Mouse (Mus musculus) left cerebral cortex, adult 9 months (tissue): ENCODE results near the gene Itpr3.

Experiments used
- DNase-seq, 2 experiments: peaks; one replicate each; pipeline ENCODE4 v3.0.0; 2022; ENCODE audit warnings: low spot score in 2 of 2

Itpr3 gene

DNA sequence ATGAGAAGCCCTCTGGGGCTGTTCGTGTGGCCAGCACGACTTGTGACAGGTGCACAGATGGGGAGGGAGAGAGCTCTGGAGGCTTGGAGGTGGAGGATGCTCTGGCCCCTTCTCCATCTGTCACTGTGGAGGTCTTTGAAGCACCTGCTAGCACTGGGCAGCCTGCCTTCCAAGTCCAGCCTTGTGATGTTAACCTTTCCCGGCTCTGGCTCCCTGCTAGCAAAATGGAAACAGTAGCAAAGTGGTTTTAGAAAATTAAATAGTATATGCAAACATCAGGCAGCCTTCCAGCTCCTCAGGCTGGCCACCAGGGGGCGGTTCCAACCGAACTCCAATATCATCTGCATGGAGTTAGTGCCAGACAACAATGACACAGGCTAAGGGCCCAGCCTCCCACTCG is 14.5 kb downstream of the Itpr3 start:
- no peak for DNase-seq

DNA sequence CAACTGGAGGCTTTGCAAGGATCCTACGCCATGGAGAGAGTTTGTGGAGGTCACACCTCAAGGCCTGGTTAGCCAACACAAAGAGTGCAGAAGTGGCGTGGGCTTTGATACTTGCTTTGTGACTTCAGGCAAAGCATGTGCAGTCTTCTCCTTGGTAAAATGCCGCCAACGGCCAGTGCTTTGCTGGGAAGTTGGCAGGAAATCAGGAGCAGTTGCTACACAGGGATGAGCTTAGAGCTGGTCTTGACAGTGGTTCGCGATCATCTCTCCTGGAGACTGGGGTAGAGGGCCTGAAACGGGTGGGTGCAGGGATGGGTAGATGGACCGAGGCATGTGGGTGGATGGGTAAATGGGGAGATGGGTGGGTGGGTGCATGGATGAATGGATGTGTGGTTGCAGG is 15.3 kb downstream of the Itpr3 start:
- DNase-seq = peak in 1 of 2 experiments; percentile 47

DNA sequence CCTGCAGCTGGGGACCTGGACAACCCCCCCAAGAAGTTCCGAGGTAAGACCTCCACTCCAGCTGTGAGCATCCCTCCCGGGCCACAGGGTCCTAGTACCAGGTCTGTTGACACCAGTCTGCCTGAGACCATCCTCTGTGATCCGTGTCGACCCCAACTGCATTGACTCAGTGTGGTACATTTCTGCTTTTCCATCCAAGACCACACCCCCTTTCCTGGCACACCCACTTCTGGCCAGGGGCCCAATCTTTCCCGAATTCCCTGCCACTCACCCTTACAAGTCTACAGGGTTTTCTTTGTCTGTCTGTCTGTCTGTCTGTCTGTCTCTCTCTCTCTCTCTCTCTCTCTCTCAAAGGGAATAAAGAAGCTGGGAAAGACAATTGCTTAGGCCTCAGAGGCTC is 16.0 kb downstream of the Itpr3 start:
- no peak for DNase-seq

DNA sequence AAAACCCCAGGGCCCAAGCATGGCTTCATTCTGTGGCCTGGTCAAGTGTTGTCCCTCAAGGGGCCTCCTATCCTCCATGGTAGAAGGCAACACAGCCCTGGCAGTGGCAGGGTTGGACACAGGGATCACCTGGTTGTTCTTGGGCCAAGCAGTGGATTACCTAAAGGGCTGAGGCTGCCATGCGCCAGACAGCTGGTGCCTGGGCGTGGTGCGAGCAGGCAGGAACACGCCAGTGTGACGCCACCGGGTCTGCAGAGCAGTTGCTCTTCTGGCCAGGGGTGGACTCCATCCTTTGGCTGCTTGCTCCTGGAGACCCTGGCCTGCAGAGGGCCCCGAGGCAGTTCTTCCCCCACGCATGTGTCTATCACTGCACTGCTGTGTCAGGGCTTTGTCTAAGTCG is 16.7 kb downstream of the Itpr3 start:
- no peak for DNase-seq

DNA sequence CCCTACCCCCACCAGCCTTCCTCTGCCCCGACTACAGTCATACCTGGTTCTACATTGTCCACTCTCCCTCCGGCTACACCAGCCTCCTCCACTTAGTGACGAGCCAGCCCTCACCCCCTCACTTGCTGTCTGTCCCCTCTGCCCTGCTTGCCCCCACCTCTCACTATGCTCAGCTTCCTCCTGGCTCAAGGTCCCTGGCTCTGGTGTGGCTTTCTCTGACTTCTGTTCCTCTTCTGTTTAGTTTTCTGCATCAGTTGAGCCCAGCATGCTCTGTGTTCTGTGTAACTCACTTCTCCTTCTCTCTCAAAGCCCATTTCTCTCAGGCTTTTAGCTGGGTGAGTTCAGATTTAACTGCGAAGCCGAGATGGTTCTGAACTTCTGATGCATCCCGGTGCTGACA is 17.1 kb downstream of the Itpr3 start:
- no peak for DNase-seq

DNA sequence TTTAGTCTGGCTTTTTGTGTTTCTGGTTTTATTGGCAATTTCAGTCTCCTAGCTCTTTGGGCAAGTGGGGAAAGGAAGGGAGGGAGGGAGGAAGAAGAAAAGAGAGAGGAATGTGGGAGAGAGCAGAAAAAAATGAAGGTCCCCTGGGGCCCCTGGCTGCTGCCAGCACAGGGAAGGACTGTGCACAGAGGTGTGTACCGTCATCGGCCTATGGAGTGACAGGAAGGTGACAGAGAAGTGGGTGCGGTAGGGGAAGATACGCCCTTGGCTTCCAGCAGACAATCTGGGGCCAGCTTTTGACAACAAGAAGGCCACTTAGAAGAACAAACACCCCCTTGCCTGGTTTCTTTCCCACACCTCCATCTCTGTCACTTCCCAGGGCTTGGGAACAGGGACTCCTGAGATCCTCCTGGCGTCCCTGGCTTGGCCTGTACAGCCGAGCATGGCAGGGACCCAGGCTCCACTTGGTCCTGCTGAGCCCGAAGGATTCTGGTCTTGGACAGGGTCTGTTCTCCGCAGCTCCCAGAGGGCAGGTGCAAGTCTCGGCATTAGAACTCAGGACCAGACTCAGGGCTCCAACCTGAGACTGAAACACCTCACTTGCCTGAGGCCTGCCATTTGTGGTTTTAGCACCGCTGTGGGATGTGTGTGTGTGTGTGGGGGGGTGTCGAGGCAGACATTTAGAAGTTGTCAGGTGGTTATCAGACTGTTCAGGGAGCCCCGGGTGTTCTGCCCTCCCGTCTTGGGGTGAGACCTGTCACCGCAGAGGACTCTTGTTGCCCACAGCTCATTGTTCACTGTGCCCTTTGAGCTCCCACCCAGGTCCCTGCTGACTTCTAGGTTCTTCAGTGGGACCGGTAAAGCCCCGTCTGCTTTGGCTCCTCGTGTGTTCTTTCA is 18.0 kb downstream of the Itpr3 start:
- no peak for DNase-seq

DNA sequence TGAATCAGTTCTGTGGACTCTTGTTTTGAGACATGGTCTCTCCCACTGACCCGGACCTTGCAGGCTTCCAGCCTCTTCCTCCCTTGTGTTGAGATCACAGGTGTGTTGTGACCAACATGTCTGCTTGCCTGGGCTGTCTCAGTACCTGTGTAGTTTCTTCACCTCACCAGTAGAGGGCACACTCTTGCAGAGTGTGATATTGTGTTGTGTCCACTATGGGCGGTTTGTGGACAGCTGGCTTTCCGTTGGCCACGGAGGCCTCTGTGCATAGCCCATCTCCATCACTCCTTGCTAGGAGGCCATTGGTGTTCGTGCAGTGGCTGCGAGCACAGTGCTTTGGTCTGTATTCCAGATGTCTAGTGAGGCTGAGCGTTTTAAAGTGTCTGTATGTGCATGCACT is 20.0 kb downstream of the Itpr3 start:
- no peak for DNase-seq

DNA sequence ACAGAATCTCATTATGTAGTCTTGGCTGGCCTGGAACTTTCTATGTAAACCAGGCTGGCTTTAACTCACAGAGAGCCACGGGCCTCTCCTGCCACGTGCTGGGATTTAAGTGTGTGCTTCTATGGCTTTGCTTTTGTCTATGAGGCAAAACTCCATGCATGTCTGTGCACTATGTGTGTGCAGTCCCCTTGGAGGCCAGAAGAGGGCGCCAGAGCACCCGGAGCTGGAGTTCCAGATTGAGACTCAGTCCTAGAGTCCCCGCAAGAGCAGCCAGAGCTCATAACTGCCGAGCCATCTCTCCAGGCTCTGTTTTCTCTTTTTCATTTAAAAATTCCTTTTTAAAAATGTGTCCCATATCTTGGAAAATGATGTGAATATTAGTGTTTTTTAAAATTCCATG is 20.8 kb downstream of the Itpr3 start:
- DNase-seq = no peak

DNA sequence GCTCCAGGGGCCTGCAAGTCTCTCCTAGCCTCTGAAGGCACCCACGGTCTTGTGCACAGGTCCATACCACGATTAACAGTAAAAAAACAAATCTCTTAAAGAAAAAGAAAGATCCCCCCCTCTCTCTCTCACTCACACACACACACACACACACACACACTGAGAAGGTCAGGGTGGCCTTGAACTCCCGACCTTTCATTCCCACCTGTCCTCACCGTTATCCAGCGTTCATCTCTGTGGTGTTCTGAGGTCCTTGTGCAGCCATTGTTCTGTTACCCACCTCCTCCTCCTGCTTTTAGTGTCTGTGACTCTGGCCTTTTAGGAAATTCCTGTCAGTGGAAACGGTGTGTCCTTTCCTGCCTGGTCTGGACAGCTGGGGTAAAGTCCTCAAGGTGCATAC is 21.4 kb downstream of the Itpr3 start:
- DNase-seq = no peak

DNA sequence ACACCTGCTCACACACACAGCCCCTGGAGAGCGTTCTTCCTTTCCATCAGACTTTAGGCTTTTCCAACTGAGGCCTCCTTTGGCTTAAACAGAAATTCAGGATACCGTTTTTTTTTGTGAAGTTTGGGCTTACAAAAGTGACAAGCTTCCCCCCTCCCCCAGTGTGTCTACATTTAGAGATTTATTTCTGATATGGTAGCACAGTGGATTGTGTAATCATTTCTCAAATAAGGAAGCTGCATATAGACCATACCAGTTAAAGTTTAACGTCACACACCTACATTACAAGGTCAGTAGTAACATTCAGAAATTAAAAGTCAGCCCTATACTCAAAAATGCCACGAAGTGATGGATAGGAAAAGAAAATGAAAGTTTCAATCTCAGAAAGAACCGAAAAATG is 24.8 kb downstream of the Itpr3 start:
- no peak for DNase-seq

DNA sequence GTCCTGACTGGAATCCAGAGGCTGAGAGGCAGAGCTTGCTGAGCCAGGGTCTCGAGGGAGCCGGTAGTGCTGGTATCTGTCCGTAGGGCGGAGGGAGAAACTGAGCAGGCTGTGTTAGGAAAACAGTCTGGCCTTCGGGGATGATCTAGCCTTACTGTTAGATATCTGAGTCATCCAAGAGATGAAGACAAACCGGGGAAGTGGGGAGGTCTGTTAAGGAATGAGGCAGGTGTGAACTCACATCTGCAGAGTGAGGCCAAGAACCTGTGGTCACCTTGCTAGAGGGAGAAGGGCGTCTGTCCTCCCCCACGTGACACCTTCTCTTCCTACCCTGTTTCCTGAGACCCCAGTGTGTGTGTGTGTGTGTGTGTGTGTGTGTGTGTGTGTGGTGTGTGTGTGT is 25.7 kb downstream of the Itpr3 start:
- no peak for DNase-seq

DNA sequence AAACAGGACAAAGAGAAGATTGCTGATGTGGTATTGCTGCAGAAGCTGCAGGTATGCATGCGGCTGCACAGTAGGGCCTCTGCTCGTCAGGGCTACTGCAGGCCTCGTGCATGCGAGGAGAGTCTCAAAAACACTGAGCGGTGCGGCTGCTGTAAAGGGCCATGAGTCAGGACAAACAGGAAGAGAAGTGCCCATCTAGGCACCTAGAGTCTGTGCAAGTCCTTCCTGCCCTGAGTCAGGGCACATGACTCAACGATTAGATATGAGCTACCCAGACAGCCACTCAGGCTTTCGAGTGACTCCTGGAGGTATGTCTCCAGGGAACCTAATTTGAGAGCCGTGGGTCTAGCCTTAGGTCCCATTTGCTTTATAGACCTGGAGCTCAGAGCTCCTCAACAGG is 26.5 kb downstream of the Itpr3 start:
- DNase-seq = no peak

DNA sequence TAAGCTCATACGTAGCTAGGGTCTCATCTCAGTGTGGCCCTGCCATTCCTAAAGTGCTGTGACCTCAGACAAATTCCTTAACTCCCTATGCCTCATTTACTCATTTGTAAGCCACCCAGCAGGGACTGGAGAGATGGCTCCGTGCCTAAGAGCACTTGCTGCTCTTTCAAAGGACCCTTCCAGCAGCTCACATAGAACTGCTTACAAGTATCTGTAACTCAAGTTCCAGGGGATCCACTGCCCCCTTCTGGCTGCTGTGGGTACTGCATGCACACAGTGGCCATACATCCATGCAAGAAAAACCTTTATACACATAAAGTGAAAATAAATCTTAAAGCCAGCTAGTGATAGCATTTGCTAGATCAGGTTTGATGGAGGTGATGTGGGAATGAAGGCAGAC is 28.6 kb downstream of the Itpr3 start:
- DNase-seq = no peak

DNA sequence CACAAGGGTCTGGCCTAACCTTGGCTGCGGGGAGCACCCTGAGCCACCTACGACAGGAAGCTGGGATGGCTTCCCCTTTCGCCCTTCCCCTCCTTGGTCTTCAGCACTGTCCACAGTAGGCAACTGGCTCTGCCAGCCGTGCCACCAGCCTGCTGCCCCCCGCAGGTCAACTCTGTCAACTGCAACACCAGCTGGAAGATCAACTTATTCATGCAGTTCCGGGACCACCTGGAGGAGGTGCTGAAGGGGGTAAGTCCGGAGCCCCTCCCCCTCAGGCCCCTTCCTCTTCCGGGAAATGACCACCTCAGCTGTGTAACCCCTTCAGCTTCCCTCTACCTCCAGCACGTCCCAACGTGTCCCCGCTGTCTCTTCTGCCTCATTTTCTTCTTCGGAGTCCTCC is 30.3 kb downstream of the Itpr3 start:
- no peak for DNase-seq

DNA sequence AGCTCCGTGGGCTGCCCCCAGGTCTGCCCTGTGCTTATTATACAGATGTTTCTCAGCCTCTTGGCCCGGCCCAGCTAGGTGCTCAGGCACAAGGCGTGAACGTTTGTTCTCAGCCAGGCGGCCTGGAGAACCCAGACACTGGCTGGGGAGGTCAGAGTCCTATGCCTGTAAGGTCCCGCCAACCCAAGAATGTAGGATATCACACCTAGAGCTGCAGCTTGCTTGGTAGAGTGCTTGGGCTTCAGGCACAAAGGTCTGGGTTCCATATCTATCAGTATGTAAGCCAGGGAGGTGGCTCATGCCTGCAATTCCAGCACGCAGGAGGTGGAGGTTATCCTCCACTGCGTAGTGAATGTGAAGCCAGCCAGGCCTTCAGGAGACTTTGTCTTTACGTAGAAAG is 33.0 kb downstream of the Itpr3 start:
- DNase-seq = no peak

DNA sequence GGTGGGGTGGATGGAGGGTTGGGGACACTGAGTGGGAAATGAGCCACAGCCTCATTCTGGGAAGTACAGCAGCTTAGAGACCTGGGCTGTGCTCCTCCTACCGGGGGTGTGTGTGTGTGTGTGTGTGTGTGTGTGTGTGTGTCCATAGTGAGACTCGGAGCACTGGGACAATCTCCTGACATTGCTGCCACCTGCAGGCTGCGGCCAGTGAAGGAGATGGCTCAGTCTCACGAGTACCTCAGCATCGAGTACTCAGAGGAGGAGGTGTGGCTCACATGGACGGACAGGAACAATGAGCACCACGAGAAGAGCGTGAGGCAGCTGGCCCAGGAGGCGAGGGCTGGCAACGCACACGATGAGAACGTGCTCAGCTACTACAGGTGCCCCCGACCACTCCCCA is 38.6 kb downstream of the Itpr3 start:
- peak in 1 of 2 experiments; percentile 36 for DNase-seq

DNA sequence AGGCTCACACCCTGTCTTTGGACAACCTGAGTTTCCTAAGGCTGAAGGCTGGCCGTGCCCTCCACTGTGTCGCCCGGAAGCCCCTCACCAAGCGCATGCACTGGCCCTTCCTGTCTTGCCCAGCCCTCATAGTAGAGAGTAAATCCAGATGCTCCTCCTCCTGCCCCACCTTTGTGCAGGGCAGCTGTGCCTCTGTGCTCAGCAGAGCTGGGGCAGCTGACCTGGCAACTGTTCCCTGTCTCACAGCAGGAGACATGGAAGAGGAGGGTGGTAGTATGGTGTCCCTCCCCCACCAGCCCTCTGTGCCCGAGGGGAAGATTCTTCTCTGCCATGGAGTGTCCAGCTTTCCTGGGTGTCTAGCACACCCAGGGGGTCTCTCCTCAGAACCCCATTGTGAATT is 44.6 kb downstream of the Itpr3 start:
- DNase-seq = no peak

DNA sequence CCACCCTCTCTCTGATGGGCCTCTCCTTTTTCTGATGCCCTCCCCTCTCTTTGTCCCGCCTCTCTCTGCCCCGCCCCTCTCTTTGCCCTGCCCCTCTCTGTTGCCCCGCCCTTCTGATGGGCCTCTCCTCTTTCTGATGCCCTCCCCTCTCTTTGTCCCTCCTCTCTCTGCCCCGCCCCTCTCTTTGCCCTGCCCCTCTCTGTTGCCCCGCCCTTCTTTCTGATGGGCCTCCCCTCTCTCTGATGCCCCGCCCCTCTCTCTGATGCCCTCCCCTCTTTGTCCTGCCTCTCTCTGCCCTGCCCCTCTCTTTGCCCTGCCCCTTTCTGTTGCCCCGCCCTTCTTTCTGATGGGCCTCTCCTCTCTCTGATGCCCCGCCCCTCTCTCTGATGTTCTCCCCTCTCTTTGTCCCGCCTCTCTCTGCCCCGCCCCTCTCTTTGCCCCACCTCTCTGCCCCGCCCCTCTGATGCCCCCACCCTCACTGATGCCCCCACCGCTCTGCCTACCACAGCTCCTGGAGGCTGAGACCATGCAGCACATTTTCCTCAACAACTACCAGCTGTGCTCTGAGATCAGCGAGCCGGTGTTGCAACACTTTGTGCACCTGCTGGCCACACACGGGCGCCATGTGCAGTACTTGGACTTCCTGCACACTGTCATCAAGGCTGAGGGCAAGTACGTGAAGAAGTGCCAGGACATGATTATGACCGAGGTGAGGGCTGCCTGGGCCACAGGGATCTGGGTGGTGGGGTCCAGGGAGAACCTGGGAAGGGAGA is 48.8 kb downstream of the Itpr3 start:
- DNase-seq = no peak

DNA sequence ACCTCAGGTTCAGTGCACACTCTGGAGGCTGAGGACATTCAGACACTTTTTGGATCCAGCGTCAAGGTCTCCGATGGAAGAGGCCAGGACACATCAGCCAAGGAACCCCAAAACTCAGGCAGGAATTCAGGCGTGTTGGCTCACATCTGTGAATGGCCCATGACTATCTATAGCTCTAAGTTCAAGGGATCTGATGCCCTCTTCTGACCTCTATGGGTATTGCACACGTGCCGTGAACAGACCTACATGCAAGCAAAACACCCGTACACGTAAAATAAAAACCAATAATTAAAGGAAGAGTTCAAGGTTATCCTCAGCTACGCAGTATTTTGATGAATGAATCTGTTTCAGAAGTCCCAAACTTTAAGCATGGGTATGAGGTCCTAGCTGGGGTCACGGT is 49.6 kb downstream of the Itpr3 start:
- DNase-seq = no peak

DNA sequence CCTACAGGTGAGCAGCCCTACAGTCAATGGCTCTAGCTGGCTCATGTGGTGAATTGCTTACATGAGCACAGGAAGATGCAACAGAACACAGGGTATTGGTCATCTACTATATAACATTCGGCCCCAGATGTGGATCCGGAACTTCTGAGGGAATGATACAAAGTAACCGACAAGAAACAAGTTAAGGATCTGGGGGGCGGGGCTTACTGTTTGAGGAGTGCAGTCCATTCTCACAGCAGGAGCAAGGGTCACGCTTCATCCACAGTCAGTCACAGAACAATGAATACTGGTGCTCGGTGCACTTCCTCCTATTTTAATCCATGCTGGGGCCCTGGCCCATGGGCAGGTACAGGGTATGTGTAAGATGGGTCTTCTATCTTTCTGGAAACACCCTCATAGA is 50.8 kb downstream of the Itpr3 start:
- DNase-seq = no peak

DNA sequence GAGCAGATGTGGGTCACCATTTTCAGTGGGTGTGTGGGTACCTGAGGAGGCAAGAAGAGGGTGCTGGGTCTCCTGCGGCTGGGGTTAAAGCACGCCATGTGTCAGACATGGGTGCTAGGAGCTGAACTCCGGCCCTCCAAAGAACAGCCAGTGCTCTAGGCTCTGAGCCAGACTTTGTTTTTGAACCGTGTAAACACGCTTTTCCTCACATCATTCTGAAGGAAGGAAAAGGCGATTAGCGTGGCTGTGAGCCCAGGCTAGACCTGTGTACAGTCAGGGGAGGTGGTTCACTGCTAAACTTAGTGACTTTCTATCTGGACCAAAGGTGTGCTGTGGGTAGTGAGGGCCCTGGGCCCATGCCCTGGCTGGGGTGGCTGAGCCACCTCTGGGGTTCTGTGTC is 53.0 kb downstream of the Itpr3 start:
- DNase-seq = no peak

DNA sequence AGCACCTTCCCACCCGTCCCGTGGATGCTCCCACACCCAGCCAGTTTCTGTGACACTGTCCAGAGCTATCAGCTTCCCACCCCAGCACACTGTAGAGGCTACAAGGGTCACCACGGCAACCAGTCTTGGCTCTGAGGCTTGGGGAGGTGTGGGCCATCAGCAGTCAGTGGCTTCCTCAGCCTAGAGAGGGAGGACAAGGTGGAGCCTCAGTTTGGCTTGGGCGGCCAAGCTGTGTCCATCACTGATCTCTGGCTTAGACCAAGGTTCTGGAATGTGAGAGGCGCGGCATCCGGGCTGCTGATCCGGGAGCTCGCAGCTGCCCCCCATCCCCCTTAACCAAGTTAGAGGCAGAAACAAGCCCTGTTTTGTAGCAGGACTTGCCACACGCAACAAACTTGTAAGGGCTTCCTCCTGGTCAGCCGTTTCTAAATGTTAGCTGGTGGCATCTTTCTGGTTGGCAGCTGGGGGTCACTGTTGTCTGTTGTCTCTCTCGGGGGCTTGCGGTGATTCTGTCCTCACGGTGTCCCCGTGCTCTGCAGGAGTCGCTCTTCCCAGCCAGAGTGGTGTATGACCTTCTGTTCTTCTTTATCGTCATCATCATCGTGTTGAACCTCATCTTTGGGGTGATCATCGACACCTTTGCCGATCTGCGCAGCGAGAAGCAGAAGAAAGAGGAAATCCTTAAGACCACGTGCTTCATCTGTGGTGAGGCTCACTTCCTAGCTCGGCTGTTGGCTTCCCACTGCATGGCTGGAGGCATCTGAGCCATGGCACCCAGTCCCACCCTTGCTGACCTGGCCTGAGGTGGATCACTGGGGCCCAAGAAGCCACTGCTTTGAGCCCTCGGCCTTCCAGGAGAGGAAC is 61.8 kb downstream of the Itpr3 start:
- DNase-seq = no peak
